Mouse (Mus musculus) CH12.LX (cell line): ENCODE measurements around the gene Cenpm. TPM values are rescaled to one million over a fixed set of nuclear protein-coding genes. Genes with fewer than 3 reads are reported as not detected.

Experiments
- DNase-seq: peaks from one replicate; pipeline ENCODE4 v3.0.0-alpha.2; 2013; ENCODE audit errors: extremely low read depth
- H3K27ac ChIP-seq: 2 replicates; pipeline ENCODE4 v1.5.1; 2012; ENCODE audit warnings: low read depth, mild to moderate bottlenecking, control low read depth, moderate library complexity; ENCODE audit not compliant: insufficient read depth
- H3K27me3 ChIP-seq: replicated peaks from 2 replicates; pipeline ENCODE3; 2012; ENCODE audit warnings: inconsistent platforms
- H3K36me3 ChIP-seq, 2 experiments: replicated peaks in 1 of 2; 2 replicates each; pipeline versions ENCODE3 to v1.6.1; 2012; ENCODE audit warnings: inconsistent platforms in 1 of 2, low read length in 1 of 2, mild to moderate bottlenecking in 1 of 2, mixed read lengths in 1 of 2, moderate library complexity in 1 of 2; ENCODE audit not compliant: control insufficient read depth in 1 of 2, insufficient read depth in 1 of 2
- H3K4me1 ChIP-seq, 2 experiments: 2 replicates each; pipeline ENCODE4 v1.6.1; 2012; ENCODE audit warnings: inconsistent platforms in 1 of 2, moderate library complexity in 1 of 2; ENCODE audit not compliant: insufficient read depth in 2 of 2, control insufficient read depth in 1 of 2
- H3K4me2 ChIP-seq: 2 replicates; pipeline ENCODE4 v1.6.1; 2012; ENCODE audit warnings: low read depth, mild to moderate bottlenecking, control low read depth; ENCODE audit not compliant: poor library complexity, insufficient read depth, severe bottlenecking
- H3K4me3 ChIP-seq, 3 experiments: fragments of 150-350 bp in 1 of 3; sonication (generic) in 1 of 3; replicated peaks in 1 of 3; 2 replicates each; pipeline versions ENCODE3 to v1.5.1; 2011 to 2012; ENCODE audit warnings: low read depth in 2 of 3, low read length in 2 of 3, mild to moderate bottlenecking in 2 of 3, moderate library complexity in 2 of 3, control low read depth in 1 of 3, improper control_type of control experiment in 1 of 3, inconsistent platforms in 1 of 3, mixed read lengths in 1 of 3; ENCODE audit not compliant: poor library complexity in 1 of 3
- H3K79me2 ChIP-seq: replicated peaks from 2 replicates; pipeline ENCODE4 v1.6.1; 2012; ENCODE audit warnings: mild to moderate bottlenecking, moderate library complexity; ENCODE audit not compliant: control insufficient read depth, poor library complexity, insufficient read depth, severe bottlenecking; ENCODE audit errors: extremely low read depth
- H3K9ac ChIP-seq: 2 replicates; pipeline ENCODE4 v1.6.1; 2012; ENCODE audit warnings: low read depth, mild to moderate bottlenecking, control low read depth, moderate library complexity; ENCODE audit not compliant: insufficient read depth
- H3K9me3 ChIP-seq: replicated peaks from 2 replicates; pipeline ENCODE3; 2012; ENCODE audit warnings: low read length, inconsistent platforms, mixed read lengths
- CHD2 ChIP-seq: IDR thresholded peaks from 2 replicates; pipeline ENCODE4 v1.6.1; 2011; ENCODE audit warnings: low read length, improper control_type of control experiment
- CTCF ChIP-seq, 2 experiments: IDR thresholded peaks in 1 of 2; conservative IDR thresholded peaks in 1 of 2; 2 replicates each; pipeline ENCODE4 v1.5.1; 2011 to 2012; ENCODE audit warnings: low read depth in 2 of 2, low read length in 2 of 2, improper control_type of control experiment in 1 of 2, inconsistent platforms in 1 of 2, mild to moderate bottlenecking in 1 of 2, moderate library complexity in 1 of 2
- ELF1 ChIP-seq: IDR thresholded peaks from 2 replicates; pipeline ENCODE4 v1.6.1; 2014; ENCODE audit warnings: low read depth, mild to moderate bottlenecking, inconsistent platforms, low read length, improper control_type of control experiment
- ETS1 ChIP-seq: conservative IDR thresholded peaks from 2 replicates; pipeline ENCODE4 v1.6.1; 2012; ENCODE audit warnings: low read depth, mild to moderate bottlenecking, inconsistent platforms, low read length, improper control_type of control experiment, moderate library complexity
- JUN ChIP-seq: IDR thresholded peaks from 2 replicates; pipeline ENCODE4 v1.6.1; 2011; ENCODE audit warnings: low read depth, mild to moderate bottlenecking, low read length, improper control_type of control experiment, moderate library complexity; ENCODE audit not compliant: insufficient read depth
- JUND ChIP-seq: conservative IDR thresholded peaks from 2 replicates; pipeline ENCODE4 v1.6.1; 2011; ENCODE audit warnings: low read depth, low read length, improper control_type of control experiment
- MAX ChIP-seq: IDR thresholded peaks from 2 replicates; pipeline ENCODE4 v1.6.1; 2011; ENCODE audit warnings: low read length, improper control_type of control experiment
- MAZ ChIP-seq: IDR thresholded peaks from 2 replicates; pipeline ENCODE4 v1.6.1; 2012; ENCODE audit warnings: low read depth, mild to moderate bottlenecking, inconsistent platforms, low read length, improper control_type of control experiment, moderate library complexity
- MEF2A ChIP-seq: IDR thresholded peaks from 2 replicates; pipeline ENCODE4 v1.6.1; 2014; ENCODE audit warnings: low read depth, mild to moderate bottlenecking, inconsistent platforms, low read length, improper control_type of control experiment, borderline replicate concordance
- MYC ChIP-seq: IDR thresholded peaks from 2 replicates; pipeline ENCODE4 v1.6.1; 2011; ENCODE audit warnings: low read depth, mild to moderate bottlenecking, improper control_type of control experiment, low read length
- NELFE ChIP-seq: IDR thresholded peaks from 2 replicates; pipeline ENCODE4 v1.6.1; 2011; ENCODE audit warnings: low read depth, low read length, improper control_type of control experiment
- NRF1 ChIP-seq: IDR thresholded peaks from 2 replicates; pipeline ENCODE4 v1.6.1; 2014; ENCODE audit warnings: low read depth, mild to moderate bottlenecking, inconsistent platforms, low read length, improper control_type of control experiment, moderate library complexity
- POLR2A ChIP-seq: IDR thresholded peaks from 2 replicates; pipeline ENCODE4 v1.6.1; 2011; ENCODE audit warnings: low read depth, mild to moderate bottlenecking, improper control_type of control experiment, low read length
- RAD21 ChIP-seq: IDR thresholded peaks from 2 replicates; pipeline ENCODE4 v1.6.1; 2011; ENCODE audit warnings: low read depth, mild to moderate bottlenecking, low read length, improper control_type of control experiment, moderate library complexity
- RCOR1 ChIP-seq: conservative IDR thresholded peaks from 2 replicates; pipeline ENCODE4 v1.6.1; 2012; ENCODE audit warnings: low read depth, mild to moderate bottlenecking, inconsistent platforms, low read length, improper control_type of control experiment
- SMC3 ChIP-seq: IDR thresholded peaks from 2 replicates; pipeline ENCODE4 v1.6.1; 2011; ENCODE audit warnings: low read depth, low read length, improper control_type of control experiment
- TBP ChIP-seq: conservative IDR thresholded peaks from 2 replicates; pipeline ENCODE4 v1.6.1; 2011; ENCODE audit warnings: low read depth, low read length, improper control_type of control experiment
- TCF12 ChIP-seq: IDR thresholded peaks from 2 replicates; pipeline ENCODE4 v1.6.1; 2014; ENCODE audit warnings: low read depth, mild to moderate bottlenecking, inconsistent platforms, low read length, improper control_type of control experiment
- UBTF ChIP-seq: IDR thresholded peaks from 2 replicates; pipeline ENCODE4 v1.6.1; 2012; ENCODE audit warnings: low read depth, mild to moderate bottlenecking, inconsistent platforms, low read length, improper control_type of control experiment, moderate library complexity
- USF1 ChIP-seq: IDR thresholded peaks from 2 replicates; pipeline ENCODE4 v1.6.1; 2014; ENCODE audit warnings: low read depth, mild to moderate bottlenecking, inconsistent platforms, low read length, improper control_type of control experiment
- USF2 ChIP-seq: conservative IDR thresholded peaks from 2 replicates; pipeline ENCODE4 v1.6.1; 2011; ENCODE audit warnings: low read depth, low read length, improper control_type of control experiment
- ZC3H11A ChIP-seq: IDR thresholded peaks from 2 replicates; pipeline ENCODE4 v1.6.1; 2012; ENCODE audit warnings: low read depth, mild to moderate bottlenecking, inconsistent platforms, low read length, improper control_type of control experiment
- ZKSCAN1 ChIP-seq: IDR thresholded peaks from 2 replicates; pipeline ENCODE4 v1.6.1; 2012; ENCODE audit warnings: low read depth, inconsistent platforms, low read length, improper control_type of control experiment, borderline replicate concordance
- ZNF384 ChIP-seq: IDR thresholded peaks from 2 replicates; pipeline ENCODE4 v1.6.1; 2012; ENCODE audit warnings: low read depth, low read length, improper control_type of control experiment, inconsistent platforms
- dilution Hi-C: fragments of 300-500 bp; cut with MboI; formaldehyde crosslinking; loops from 2 replicates; pipeline ENCODE4 v1.14.3; 2020; ENCODE audit warnings: low sequenced_read_pairs; ENCODE audit not compliant: extremely low pct_unique_long_range_greater_than_20kb, extremely low pct_ligation_motif_present
- in situ Hi-C: fragments of 300-500 bp; cut with MboI; formaldehyde crosslinking; loops from 3 replicates; pipeline ENCODE4 v1.14.3; 2019; ENCODE audit warnings: low sequenced_read_pairs, low pct_ligation_motif_present, low pct_unique_long_range_greater_than_20kb, mixed read lengths
- polyA plus RNA-seq: library from polyadenylated mRNA; unstranded; fragments of >175 nt; gene quantifications from 2 replicates; pipeline ENCODE4 v1.2.1, GENCODE M21; 2012; ENCODE audit warnings: low read depth; ENCODE audit not compliant: insufficient read length
- total RNA-seq, 2 experiments: library from RNA; depleted of rRNA; stranded (reverse); fragments of 300-350 nt in 1 of 2; fragments of >200 nt in 1 of 2; gene quantifications; 2 replicates each; pipeline ENCODE4 v1.2.3; 2012 to 2014

Cenpm gene
- total and polyA plus RNA-seq, 3 experiments: 22.8 to 39.6 (median 34.2) TPM

DNA sequence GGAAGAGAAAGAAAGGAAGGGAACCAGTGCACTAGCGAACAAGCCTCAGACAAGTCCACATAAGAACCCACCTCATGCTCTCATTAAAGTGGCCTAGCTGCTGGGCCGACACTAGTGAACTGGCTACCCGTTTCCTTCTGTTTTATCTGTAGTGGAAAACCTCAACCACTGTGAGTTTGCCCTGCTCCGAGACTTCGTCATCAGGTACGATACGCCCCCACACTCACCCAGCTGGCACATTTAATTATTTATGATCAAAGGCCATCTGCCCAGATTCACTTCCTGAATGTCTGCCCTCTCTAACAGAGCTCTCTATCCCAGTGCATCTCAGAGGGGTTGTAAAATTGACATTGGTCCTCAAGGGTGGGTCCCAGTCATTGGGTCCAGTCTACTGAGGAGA, 45.7 kb upstream of the Cenpm start:
- Histone ChIP-seq H3K36me3 (no peaks in the 10 kb centered on the region), H3K9me3 (no peaks in the 10 kb centered on the region), H3K27ac (no peak overlapping the region), H3K79me2 (no peaks in the 10 kb centered on the region), H3K9ac (no peak overlapping the region), H3K27me3 (peaks cover 75% of the 10 kb centered on the region), H3K4me2 (no peak overlapping the region), H3K4me3 (no peak overlapping the region), H3K4me1 (peaks cover 0 to 3% of the 10 kb centered on the region in 2 experiments; a peak in 2 of 4 replicates)
- TF ChIP-seq JUN (no peak), ETS1 (no peak), TBP (no peak), MAX (no peak), ELF1 (no peak), MAZ (no peak), UBTF (no peak)
- in situ Hi-C loops: loop anchor here (25.0 kb wide), 1 partner anchor 497 kb away; the partner anchor contains the start of gene Cyp2d26
- no peak for DNase-seq
- dilution Hi-C loops: no loop called here

DNA sequence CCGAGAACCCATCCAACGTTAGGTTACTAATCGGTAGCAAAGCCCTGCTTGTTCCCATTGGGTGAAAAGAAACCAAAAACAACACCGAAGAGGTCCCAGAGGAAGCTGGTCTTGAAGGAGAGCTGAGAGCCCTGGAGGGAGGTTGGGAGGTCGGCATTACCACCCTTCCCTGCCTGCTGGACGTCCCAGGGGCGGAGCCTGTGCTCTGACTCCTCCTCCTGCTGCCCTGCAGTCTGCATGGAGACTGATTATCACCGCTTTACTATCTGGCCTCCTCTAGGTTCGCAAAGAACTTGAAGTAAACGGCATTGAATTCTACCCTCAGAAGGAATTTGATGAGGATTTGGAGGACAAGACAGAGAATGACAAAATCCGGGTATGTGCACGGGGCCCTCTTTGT, 41.6 kb upstream of the Cenpm start:
- Histone ChIP-seq H3K9ac (no peak overlapping the region), H3K4me2 (no peak overlapping the region), H3K27me3 (peaks cover 62% of the 10 kb centered on the region)
- dilution Hi-C loops: no loop called here
- DNase-seq: no peak
- TF ChIP-seq CHD2 (no peak), ZNF384 (no peak), MEF2A (no peak), CTCF (conservative IDR thresholded peaks at IDR 0.05 in 1 of 2, IDR thresholded peaks at IDR 0.05 in 1 of 2; ENCODE audit: low read depth in 2 of 2, low read length in 2 of 2) (no peak), SMC3 (no peak), ETS1 (no peak), RAD21 (no peak), JUN (no peak), MYC (no peak), POLR2A (no peak), NRF1 (no peak), USF2 (no peak), JUND (no peak), USF1 (no peak), RCOR1 (no peak), ZKSCAN1 (no peak), NELFE (no peak), ZC3H11A (no peak), TCF12 (no peak), TBP (no peak)
- TF ChIP-seq, all 38 proteins: peak for 0
- H3K79me2 ChIP-seq: no peaks in the 10 kb centered on the region
- no peak overlapping the region for H3K4me3 ChIP-seq
- no peaks in the 10 kb centered on the region for H3K36me3 ChIP-seq
- peaks cover 5% of the 10 kb centered on the region for H3K9me3 ChIP-seq
- in situ Hi-C loops: loop anchor here (25.0 kb wide), 1 partner anchor 501 kb away; the partner anchor contains the start of gene Cyp2d26
- peaks cover 0 to 3% of the 10 kb centered on the region in 2 experiments; a peak in 2 of 4 replicates for H3K4me1 ChIP-seq
- no peak overlapping the region for H3K27ac ChIP-seq
